Mouse (Mus musculus) kidney, adult 18-20 months (tissue): ENCODE data around the gene Ankrd33b.
A peak's percentile ranks its signal among the peaks of the same experiment; 100 is the strongest.

Experiments used
- DNase-seq: peaks from one replicate; pipeline ENCODE4 v3.0.0; 2021

Ankrd33b gene

DNA sequence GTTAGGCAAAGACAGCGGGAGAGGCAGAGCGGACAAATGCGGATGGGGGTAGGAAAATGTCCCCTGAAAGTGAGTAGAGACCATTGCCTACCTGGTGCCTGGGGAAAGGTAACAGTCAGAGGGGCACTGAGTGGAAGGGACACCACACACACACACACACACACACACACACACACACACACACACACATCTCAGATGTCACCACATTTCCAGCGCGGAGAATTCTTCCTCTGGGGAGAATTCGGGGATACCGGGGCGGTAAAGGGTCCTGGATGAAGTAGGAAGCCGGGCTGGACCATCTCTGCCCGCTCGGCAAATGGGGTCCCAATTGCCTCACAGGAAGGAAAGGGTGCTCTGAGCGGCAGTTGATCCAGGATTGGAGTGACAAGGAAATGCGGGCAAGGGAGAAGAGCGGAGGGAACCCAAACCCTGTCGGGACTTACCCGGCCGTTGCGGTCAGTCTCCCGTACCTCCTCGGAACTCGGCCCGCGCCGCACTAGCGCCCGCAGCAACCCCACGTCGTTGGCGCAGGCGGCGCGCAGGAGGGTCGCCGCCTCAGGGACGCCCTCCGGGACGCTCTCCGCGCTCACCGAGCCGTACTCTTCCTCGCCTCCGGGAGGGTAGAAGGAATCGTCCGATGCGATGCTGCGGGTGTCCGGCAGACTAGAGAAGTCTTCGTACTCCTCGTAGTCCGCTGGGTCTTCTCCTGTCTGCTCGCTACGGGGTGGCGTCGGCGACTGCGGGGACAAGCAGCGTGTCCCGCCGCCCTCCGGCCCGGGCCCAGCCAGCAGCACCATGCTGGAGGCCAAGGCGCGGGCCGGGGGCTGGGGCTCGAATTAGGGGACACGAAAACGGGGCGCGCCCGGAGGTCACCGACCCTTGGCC, 688 bp downstream of the Ankrd33b start:
- DNase-seq: no peak

DNA sequence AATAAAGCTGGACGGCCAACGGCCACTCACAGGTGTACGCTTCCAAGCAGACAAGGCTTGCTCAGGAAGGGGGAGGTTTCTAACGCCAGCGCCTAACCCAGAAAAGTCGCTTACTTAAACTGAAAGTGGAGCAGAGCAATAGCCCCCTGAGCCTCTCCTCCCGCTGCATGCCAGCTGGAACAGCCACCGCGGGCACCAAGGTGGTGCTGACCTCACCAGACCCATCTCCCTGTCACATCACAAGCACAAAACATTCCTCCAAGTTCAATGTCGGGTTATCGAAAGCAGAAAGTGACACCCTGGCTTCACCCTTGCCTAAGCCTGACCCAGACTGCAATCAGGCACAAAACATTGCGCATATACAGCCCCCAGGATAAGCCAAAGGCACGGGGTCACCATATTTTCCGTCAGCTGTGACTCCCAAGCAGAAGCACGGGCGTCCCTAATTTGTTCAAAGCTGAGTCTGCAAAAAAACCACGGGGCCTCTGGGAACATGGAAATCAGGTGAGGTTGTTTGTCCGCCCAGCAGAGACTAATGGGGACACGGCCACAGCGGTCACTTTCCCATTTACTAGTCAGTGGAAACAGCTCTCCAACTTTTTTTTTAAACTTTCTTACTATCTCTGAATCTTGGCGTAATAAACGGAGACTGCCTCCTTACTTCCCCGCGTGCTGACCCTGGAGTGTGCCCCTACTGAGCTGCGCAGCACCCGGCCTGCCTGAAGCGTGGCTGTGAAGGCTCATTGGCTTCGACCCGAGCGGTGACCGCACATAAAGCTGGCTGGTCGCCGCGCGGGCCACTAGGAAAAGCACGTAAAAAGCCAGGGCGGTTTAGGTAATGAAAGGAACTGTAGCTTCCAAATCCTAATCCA, 1.6 kb downstream of the Ankrd33b start:
- DNase-seq: peak; percentile 76

DNA sequence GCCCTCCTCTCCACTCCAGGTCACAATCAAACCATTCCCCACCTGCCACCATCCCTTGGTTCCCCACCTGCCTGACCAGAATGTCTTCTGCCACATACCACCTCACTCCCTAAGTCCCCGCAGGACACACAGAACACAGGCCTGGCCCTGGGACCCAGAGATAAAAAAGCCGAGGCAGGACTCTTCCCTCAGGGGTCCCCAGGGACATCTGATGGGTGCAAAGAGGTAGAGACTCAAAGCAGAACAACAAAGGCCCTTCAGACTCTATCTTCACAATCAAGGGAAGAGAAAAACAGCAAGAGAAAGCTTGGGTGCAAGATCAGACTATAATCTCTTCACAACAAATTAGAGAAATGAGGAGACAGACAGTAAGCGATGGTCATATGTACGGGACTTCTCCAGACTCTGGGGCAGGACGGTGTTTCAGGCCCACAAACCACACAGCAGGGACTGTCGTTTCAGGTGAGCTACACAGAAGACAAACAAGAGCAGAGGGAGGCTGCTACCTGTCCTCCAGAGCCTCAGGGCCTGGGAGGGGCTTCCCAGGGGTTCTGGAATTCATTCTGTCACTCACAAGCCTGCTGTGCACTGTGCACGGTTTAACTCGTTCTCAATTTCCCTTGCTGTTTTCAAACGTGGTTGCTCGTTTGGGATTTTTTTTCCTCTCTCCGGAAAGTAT, 2.3 kb downstream of the Ankrd33b start:
- no peak for DNase-seq

- no peak for DNase-seq
Observed at GRCm38 (mm10) chr15:31364396-31364795, 3.1 kb downstream of the Ankrd33b start.

GRCm38 (mm10) chr15:31363981-31364361, 3.6 kb downstream of the Ankrd33b start:
- DNase-seq: no peak

- DNase-seq: no peak
Observed at GRCm38 (mm10) chr15:31363241-31363980, 4.1 kb downstream of the Ankrd33b start.

DNA sequence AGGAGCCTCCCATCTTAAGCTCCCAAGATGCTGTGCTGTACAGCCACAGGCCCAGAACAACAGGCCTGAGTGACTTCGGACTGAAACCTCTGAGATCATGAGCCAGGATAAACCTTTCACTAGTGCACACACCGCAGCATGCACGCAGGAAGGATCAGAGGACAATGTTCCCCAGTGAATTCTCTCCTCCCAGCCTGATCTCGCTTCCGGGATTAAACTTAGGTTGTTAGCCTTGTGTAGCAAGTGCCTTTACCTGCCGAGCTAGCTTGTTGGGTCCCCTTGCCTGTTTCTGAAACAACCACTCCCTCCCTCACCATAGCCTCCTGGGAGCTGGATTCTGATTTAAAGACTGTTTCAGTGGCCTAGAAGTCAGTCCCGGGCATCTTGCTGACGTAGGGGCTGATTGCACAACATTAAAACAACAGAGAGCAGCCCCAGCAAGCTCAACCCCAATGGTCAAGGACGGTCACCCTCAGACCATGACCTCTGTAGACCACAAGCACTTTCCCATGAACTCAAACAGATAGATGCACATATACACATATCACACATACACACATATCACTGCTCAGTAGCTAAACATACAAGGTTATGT, 6.2 kb downstream of the Ankrd33b start:
- DNase-seq: no peak

- no peak for DNase-seq
Observed at GRCm38 (mm10) chr15:31360593-31360992, 6.9 kb downstream of the Ankrd33b start.

DNA sequence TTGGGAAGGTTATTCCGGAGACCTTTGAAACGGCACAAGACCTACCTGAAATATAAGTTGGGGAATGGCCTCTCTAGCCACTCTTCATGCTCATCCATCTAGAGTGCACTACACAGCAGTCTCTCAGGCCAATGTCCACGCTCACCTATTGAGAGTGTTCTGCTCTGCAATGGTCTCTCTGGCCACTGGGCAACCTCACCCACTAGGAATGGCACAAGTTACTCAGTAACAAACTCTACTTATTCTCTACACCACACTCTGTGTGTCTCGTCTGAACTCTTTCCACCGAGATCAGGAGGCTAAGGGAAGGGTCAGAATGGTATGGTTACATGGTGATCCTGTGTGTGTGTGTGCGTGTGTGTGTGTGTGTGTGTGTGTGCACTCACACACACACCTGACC, 7.7 kb downstream of the Ankrd33b start:
- peak; percentile 43 for DNase-seq

GRCm38 (mm10) chr15:31352494-31353279, 14.8 kb downstream of the Ankrd33b start:
- DNase-seq: no peak

GRCm38 (mm10) chr15:31349810-31350341, 17.6 kb downstream of the Ankrd33b start:
- no peak for DNase-seq

- DNase-seq: no peak
Observed at GRCm38 (mm10) chr15:31349046-31349445, 18.5 kb downstream of the Ankrd33b start.

- no peak for DNase-seq
Observed at GRCm38 (mm10) chr15:31348241-31348640, 19.3 kb downstream of the Ankrd33b start.

- DNase-seq: no peak
Observed at GRCm38 (mm10) chr15:31346508-31346907, 21.0 kb downstream of the Ankrd33b start.

DNA sequence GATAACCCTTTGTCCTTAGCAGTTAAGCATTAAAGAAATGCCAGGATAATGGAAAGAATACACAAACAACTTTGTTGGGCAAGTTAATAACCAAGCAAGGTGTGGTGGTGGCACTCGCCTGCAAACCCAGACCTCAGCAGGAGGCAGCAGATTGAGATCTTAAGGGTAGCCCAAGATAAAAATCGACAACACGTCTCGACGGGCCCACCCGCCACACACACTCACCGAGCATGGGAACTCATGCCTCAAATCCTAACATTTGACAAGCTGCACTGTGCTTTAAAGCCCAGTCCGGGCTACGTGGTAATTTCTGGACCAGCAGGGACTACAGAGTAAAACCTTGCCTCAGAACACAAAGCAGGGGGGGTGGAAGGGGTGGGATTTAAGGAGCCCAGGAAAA, 22.2 kb downstream of the Ankrd33b start:
- no peak for DNase-seq

GRCm38 (mm10) chr15:31344811-31345211, 22.7 kb downstream of the Ankrd33b start:
- no peak for DNase-seq

DNA sequence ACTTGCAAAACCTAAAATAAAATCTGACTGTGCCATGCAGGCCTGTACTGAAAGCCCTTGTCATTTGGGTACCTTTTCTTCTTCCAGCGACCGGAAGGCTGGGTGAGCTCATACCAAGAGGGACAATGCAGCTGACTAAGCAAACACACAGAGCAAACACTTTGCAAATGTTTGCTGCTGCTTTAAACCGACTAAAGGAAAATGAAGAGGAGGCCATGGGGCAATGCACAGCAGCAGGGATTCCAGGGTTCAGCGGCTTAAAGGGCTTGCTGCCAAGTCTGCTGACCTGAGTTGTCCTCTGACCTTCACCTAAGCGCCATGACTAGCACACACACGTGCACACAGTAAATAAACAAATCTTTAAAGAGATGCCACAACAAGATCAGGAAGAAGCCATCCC, 23.9 kb downstream of the Ankrd33b start:
- DNase-seq: peak; percentile 79

- DNase-seq: peak; percentile 52
Observed at GRCm38 (mm10) chr15:31342496-31342901, 25.0 kb downstream of the Ankrd33b start.

DNA sequence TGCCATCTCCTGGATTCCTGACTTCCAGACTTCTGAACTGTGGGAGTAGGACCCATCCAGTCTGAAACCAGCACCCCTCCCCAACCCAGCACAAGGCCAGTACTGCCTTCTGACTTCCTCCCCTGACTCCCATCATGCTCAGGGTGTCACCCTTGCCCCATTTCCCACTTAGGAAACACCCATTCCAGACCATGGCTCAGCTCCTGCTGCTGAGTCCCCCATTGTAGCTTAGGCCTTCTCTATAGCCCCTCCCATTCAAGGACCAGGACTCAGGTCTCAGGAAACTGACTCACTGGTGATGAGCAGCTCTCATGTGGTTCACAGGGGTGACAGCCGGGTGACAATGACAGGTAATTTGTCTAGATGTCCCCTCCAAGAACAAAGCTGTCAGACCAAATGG, 25.5 kb downstream of the Ankrd33b start:
- DNase-seq: no peak

DNA sequence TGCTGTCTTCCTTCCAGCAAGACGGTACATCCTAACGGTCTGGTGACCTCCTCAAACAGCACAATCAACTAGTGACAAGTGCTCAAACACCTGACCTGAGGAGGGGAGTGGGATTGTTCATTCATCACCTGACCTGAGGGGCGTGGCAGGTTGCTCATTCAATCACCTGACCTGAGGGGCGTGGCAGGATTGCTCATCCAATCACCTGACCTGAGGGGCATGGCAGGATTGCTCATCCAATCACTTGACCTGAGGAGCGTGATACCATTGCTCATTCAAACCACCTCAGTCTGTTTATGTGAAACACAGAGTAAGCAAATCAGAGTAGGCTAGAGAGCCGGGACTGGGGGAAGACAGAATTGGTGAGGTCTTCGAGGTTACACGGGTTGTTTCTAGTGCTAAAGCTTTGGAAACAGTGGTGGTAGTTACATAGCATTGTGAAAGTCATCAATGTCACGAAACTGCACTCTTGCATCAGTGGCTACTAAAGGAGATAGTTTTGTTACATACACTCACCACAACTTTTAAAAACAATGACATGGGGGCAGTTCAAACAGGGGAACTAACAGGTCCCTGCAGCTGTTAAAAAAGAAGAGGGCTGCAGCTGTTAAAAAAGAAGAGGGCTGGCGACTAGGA, 28.8 kb downstream of the Ankrd33b start:
- DNase-seq: no peak
